Mouse (Mus musculus): ENCODE data around the gene Fxn. TPM values are rescaled to one million over a fixed set of nuclear protein-coding genes. Genes with fewer than 3 reads are reported as not detected.
A peak's percentile ranks its signal among the peaks of the same experiment; 100 is the strongest.

Gene Fxn
- total RNA-seq (2021), result 10 to 100 TPM; 30.9 to 31.3 TPM

GRCm38 (mm10) chr19:24280601-24281228 is at the start of gene Fxn:
Fxn (minus strand) TSS chr19:24280605.
- peak in 1 of 2 experiments; percentile 28 for DNase-seq
- intact Hi-C loops (cut with DNase I), result loop anchor here (2.0 kb wide), 1 partner anchor 594 kb away; the partner anchor contains the start of gene Ptar1

- intact Hi-C loops (cut with DNase I), result no loop called here
- no peak for DNase-seq
Measured at GRCm38 (mm10) chr19:24327921-24328320, 47.5 kb upstream of the Fxn start.

- no peak for DNase-seq
- intact Hi-C loops (cut with DNase I), result no loop called here
Measured at GRCm38 (mm10) chr19:24326969-24327368, 46.6 kb upstream of the Fxn start.

- DNase-seq, result no peak
- intact Hi-C loops (cut with DNase I), result no loop called here
Measured at GRCm38 (mm10) chr19:24325692-24326091, 45.3 kb upstream of the Fxn start.

- intact Hi-C loops (cut with DNase I), result no loop called here
- no peak for DNase-seq
Measured at GRCm38 (mm10) chr19:24323841-24324613, 43.6 kb upstream of the Fxn start.

- DNase-seq, result peak; percentile 50 to 51
- intact Hi-C loops (cut with DNase I), result no loop called here
Measured at GRCm38 (mm10) chr19:24321900-24322311, 41.5 kb upstream of the Fxn start.

- intact Hi-C loops (cut with DNase I), result no loop called here
- DNase-seq, result no peak
Measured at GRCm38 (mm10) chr19:24321211-24321899, 41.0 kb upstream of the Fxn start.

- intact Hi-C loops (cut with DNase I), result no loop called here
Measured at GRCm38 (mm10) chr19:24318172-24318571, 37.8 kb upstream of the Fxn start.

GRCm38 (mm10) chr19:24317731-24318130 is 37.3 kb upstream of the Fxn start:
- DNase-seq, result no peak
- intact Hi-C loops (cut with DNase I), result no loop called here

More at GRCm38 (mm10) chr19:24318172-24318571, 37.8 kb upstream of the Fxn start:
- DNase-seq, result no peak

- intact Hi-C loops (cut with DNase I), result no loop called here
- DNase-seq, result peak in 1 of 2 experiments; percentile 42
Measured at GRCm38 (mm10) chr19:24317038-24317591, 36.7 kb upstream of the Fxn start.

GRCm38 (mm10) chr19:24316060-24316725 is 35.8 kb upstream of the Fxn start:
- intact Hi-C loops (cut with DNase I), result no loop called here
- DNase-seq, result no peak

- intact Hi-C loops (cut with DNase I), result no loop called here
- DNase-seq, result no peak
Measured at GRCm38 (mm10) chr19:24315234-24315633, 34.8 kb upstream of the Fxn start.

- DNase-seq, result no peak
- intact Hi-C loops (cut with DNase I), result no loop called here
Measured at GRCm38 (mm10) chr19:24314676-24315075, 34.3 kb upstream of the Fxn start.

- no peak for DNase-seq
- intact Hi-C loops (cut with DNase I), result no loop called here
Measured at GRCm38 (mm10) chr19:24312556-24313342, 32.3 kb upstream of the Fxn start.

GRCm38 (mm10) chr19:24312046-24312445 is 31.6 kb upstream of the Fxn start:
- no peak for DNase-seq
- intact Hi-C loops (cut with DNase I), result no loop called here

- DNase-seq, result peak in 1 of 2 experiments; percentile 85
- intact Hi-C loops (cut with DNase I), result no loop called here
Measured at GRCm38 (mm10) chr19:24308305-24308705, 27.9 kb upstream of the Fxn start.

- peak; percentile 75 to 76 for DNase-seq
- intact Hi-C loops (cut with DNase I), result no loop called here
Measured at GRCm38 (mm10) chr19:24307271-24308221, 27.1 kb upstream of the Fxn start.

- DNase-seq, result no peak
- intact Hi-C loops (cut with DNase I), result no loop called here
Measured at GRCm38 (mm10) chr19:24306351-24306750, 25.9 kb upstream of the Fxn start.

- DNase-seq, result no peak
- intact Hi-C loops (cut with DNase I), result loop anchor here (5.0 kb wide), 5 partner anchors 175 to 585 kb away; partner anchors contain the start of genes Fam122a and Pip5k1b
Measured at GRCm38 (mm10) chr19:24302198-24302597, 21.8 kb upstream of the Fxn start.
